Mouse (Mus musculus) embryonic facial prominence, embryonic 13.5 days (tissue): ENCODE measurements around the gene Tpst2. TPM values are rescaled to one million over a fixed set of nuclear protein-coding genes. Genes with fewer than 3 reads are reported as not detected.
A peak's percentile ranks its signal among the peaks of the same experiment; 100 is the strongest.

Source experiments
- ATAC-seq: fragments of 200-750 bp; cut with Nextera tagmentation; 2 replicates; pipeline ENCODE4 v1.8.0; 2017; ENCODE audit warnings: low read depth; ENCODE audit not compliant: insufficient number of reproducible peaks, insufficient read depth, low FRiP score, low TSS enrichment
- H3K27ac ChIP-seq: fragments of 300-500 bp; sonication (generic); 2 replicates; pipeline ENCODE4 v1.5.1; 2015; ENCODE audit warnings: moderate library complexity, mild to moderate bottlenecking, inconsistent platforms
- H3K27me3 ChIP-seq: fragments of 300-500 bp; sonication (generic); 2 replicates; pipeline ENCODE4 v1.6.1; 2015; ENCODE audit warnings: mild to moderate bottlenecking, inconsistent platforms
- H3K36me3 ChIP-seq: fragments of 300-500 bp; sonication (generic); 2 replicates; pipeline ENCODE4 v1.6.1; 2015; ENCODE audit warnings: mild to moderate bottlenecking, inconsistent platforms
- H3K4me1 ChIP-seq: fragments of 300-500 bp; sonication (generic); 2 replicates; pipeline ENCODE4 v1.6.1; 2015; ENCODE audit warnings: inconsistent platforms
- H3K4me2 ChIP-seq: fragments of 300-500 bp; sonication (generic); 2 replicates; pipeline ENCODE4 v1.6.1; 2015; ENCODE audit warnings: moderate library complexity, mild to moderate bottlenecking, inconsistent platforms
- H3K4me3 ChIP-seq: fragments of 300-500 bp; sonication (generic); 2 replicates; pipeline ENCODE4 v1.5.1; 2015; ENCODE audit warnings: mild to moderate bottlenecking, inconsistent platforms
- H3K9ac ChIP-seq: fragments of 300-500 bp; sonication (generic); 2 replicates; pipeline ENCODE4 v1.6.1; 2015; ENCODE audit warnings: mild to moderate bottlenecking, inconsistent platforms
- H3K9me3 ChIP-seq: fragments of 300-500 bp; sonication (generic); 2 replicates; pipeline ENCODE4 v1.6.1; 2016; ENCODE audit warnings: inconsistent platforms
- WGBS: fragments of 180-500 bp; shearing (Covaris S2); methylation state at CpG from one replicate; pipeline ENCODE4 v1.1.7; 2015; ENCODE audit warnings: mixed read lengths; 5-methylcytosine and 5-hydroxymethylcytosine counted together
- polyA plus RNA-seq: library from polyadenylated mRNA; unstranded; fragments of >200 nt; fragmentation: Nextera tagmentation; extraction: Ambion mirVana; gene quantifications from 2 replicates; pipeline ENCODE4 v1.2.1, GENCODE M21; 2015

The Tpst2 gene
- polyA plus RNA-seq, 1 experiment from 2014 or later, result 38.7 TPM

- no peak for ATAC-seq
- peak overlapping the region; percentile 86 for H3K4me2 ChIP-seq
- no peak overlapping the region for H3K27ac ChIP-seq
- H3K4me3 ChIP-seq, result peak overlapping the region; percentile 96; the same call in 1 of the 2 replicates
- H3K9me3 ChIP-seq, result no peaks in the 10 kb centered on the region
- H3K36me3 ChIP-seq, result peaks cover 56% of the 10 kb centered on the region
- peak overlapping the region; percentile 92; the same call in 1 of the 2 replicates for H3K9ac ChIP-seq
- H3K27me3 ChIP-seq, result no peaks in the 10 kb centered on the region
- WGBS, result 75% methylated on average over 6 of the region's 6 CpGs
- H3K4me1 ChIP-seq, result peaks cover 38% of the 10 kb centered on the region
Observed at GRCm38 (mm10) chr5:112344092-112344960, 67.8 kb downstream of the Tpst2 start.

GRCm38 (mm10) chr5:112346211-112346965, 69.9 kb downstream of the Tpst2 start:
- WGBS, result 86% methylated on average over 16 of the region's 16 CpGs
- peaks cover 59% of the 10 kb centered on the region for H3K36me3 ChIP-seq
- peaks cover 38% of the 10 kb centered on the region for H3K4me1 ChIP-seq
- H3K4me3 ChIP-seq, result no peak overlapping the region
- ATAC-seq, result no peak
- H3K27me3 ChIP-seq, result no peaks in the 10 kb centered on the region
- peak overlapping the region; percentile 49 for H3K9ac ChIP-seq
- H3K9me3 ChIP-seq, result no peaks in the 10 kb centered on the region
- no peak overlapping the region for H3K4me2 ChIP-seq
- H3K27ac ChIP-seq, result no peak overlapping the region

GRCm38 (mm10) chr5:112349169-112349568, 72.7 kb downstream of the Tpst2 start:
- 94% methylated on average over 8 of the region's 8 CpGs for WGBS
- no peak; the same call in 1 of the 2 replicates for ATAC-seq
- peaks cover 83% of the 10 kb centered on the region for H3K36me3 ChIP-seq

GRCm38 (mm10) chr5:112355493-112355892, 79.0 kb downstream of the Tpst2 start:
- Histone ChIP-seq H3K36me3 (peaks cover 82% of the 10 kb centered on the region), H3K27ac (no peak overlapping the region), H3K9me3 (no peaks in the 10 kb centered on the region), H3K4me3 (no peak overlapping the region), H3K4me2 (no peak overlapping the region), H3K4me1 (no peaks in the 10 kb centered on the region), H3K27me3 (no peaks in the 10 kb centered on the region), H3K9ac (no peak overlapping the region)
- ATAC-seq, result no peak
- WGBS, result 86% methylated on average over 6 of the region's 6 CpGs

More at GRCm38 (mm10) chr5:112349169-112349568, 72.7 kb downstream of the Tpst2 start:
- Histone ChIP-seq H3K4me2 (no peak overlapping the region), H3K9ac (no peak overlapping the region), H3K4me3 (no peak overlapping the region), H3K4me1 (peaks cover 18% of the 10 kb centered on the region), H3K27me3 (no peaks in the 10 kb centered on the region), H3K27ac (no peak overlapping the region), H3K9me3 (no peaks in the 10 kb centered on the region)

- Histone ChIP-seq H3K4me2 (no peak within 1 kb of the TSS), H3K9ac (no peak within 1 kb of the TSS), H3K9me3 (no peaks in the 10 kb centered on the region), H3K36me3 (peaks cover 78% of the 10 kb centered on the region), H3K4me3 (no peak within 1 kb of the TSS), H3K27ac (no peak within 1 kb of the TSS), H3K4me1 (no peaks in the 10 kb centered on the region), H3K27me3 (no peaks in the 10 kb centered on the region)
- peak; percentile 49; the same call in 1 of the 2 replicates for ATAC-seq
- 57% methylated on average over 13 of the region's 13 CpGs for WGBS
Observed at GRCm38 (mm10) chr5:112355910-112356309, 79.4 kb downstream of the Tpst2 start, which contains the start of gene Gm6583. Gene Gm6583, minus strand, starts transcription at chr5:112356033.

- H3K27ac ChIP-seq, result no peak overlapping the region
- H3K27me3 ChIP-seq, result no peaks in the 10 kb centered on the region
- WGBS, result 90% methylated on average over 9 of the region's 9 CpGs
- H3K4me3 ChIP-seq, result no peak overlapping the region
- no peaks in the 10 kb centered on the region for H3K9me3 ChIP-seq
- ATAC-seq, result 0 out of 2 replicates have a peak, but pooled peaks have one; percentile 23
- H3K36me3 ChIP-seq, result peaks cover 75% of the 10 kb centered on the region
- H3K9ac ChIP-seq, result no peak overlapping the region
- no peaks in the 10 kb centered on the region for H3K4me1 ChIP-seq
- no peak overlapping the region for H3K4me2 ChIP-seq
Observed at GRCm38 (mm10) chr5:112356322-112356721, 79.8 kb downstream of the Tpst2 start.

GRCm38 (mm10) chr5:112359520-112359919, 83.0 kb downstream of the Tpst2 start:
- Histone ChIP-seq H3K27me3 (no peaks in the 10 kb centered on the region), H3K4me3 (no peak overlapping the region), H3K4me2 (no peak overlapping the region), H3K9me3 (no peaks in the 10 kb centered on the region), H3K9ac (no peak overlapping the region), H3K4me1 (no peaks in the 10 kb centered on the region), H3K36me3 (peaks cover 74% of the 10 kb centered on the region), H3K27ac (no peak overlapping the region)
- no peak for ATAC-seq
- 92% methylated on average over 4 of the region's 4 CpGs for WGBS

- WGBS, result 93% methylated on average over 3 of the region's 3 CpGs
- Histone ChIP-seq H3K36me3 (peaks cover 74% of the 10 kb centered on the region), H3K4me2 (no peak overlapping the region), H3K27me3 (no peaks in the 10 kb centered on the region), H3K4me3 (no peak overlapping the region), H3K27ac (no peak overlapping the region), H3K9me3 (no peaks in the 10 kb centered on the region), H3K9ac (no peak overlapping the region), H3K4me1 (no peaks in the 10 kb centered on the region)
- no peak for ATAC-seq
Observed at GRCm38 (mm10) chr5:112360077-112360476, 83.6 kb downstream of the Tpst2 start.

GRCm38 (mm10) chr5:112364184-112364797, 87.8 kb downstream of the Tpst2 start:
- Histone ChIP-seq H3K4me2 (no peak overlapping the region), H3K9ac (no peak overlapping the region), H3K36me3 (peaks cover 71% of the 10 kb centered on the region), H3K4me3 (no peak overlapping the region), H3K27me3 (no peaks in the 10 kb centered on the region), H3K4me1 (no peaks in the 10 kb centered on the region), H3K27ac (no peak overlapping the region), H3K9me3 (no peaks in the 10 kb centered on the region)
- ATAC-seq, result no peak
- WGBS, result 57% methylated on average over 10 of the region's 10 CpGs
